29 mouse cellular contexts compared by ENCODE assay signal in the genomic region with DNA sequence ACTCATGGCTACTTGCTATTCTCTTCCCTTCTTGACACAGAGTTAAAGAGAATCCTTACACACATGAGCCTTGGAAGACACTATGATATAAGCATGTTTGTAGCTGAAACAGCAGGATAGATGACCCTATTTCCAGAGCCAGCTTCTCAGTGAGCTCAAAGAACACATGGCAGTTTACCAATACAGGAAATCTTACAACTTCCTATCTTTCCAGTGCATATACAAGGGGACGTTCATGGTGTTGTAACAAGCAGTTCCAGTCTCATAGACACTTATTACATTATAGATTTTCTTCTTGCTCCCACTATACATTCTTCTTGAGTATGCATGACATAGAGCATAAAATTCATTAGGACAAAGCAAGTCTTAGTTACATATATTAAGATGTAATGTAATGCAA.
"Had no signal": no experiment of that assay in that cellular context is flagged by ENCODE, and none has a peak within 500 bp of the region (broad histone marks: within the 10 kb centered on the region; RNA-seq: fewer than 3 reads in every experiment).

No protein-coding gene starts in this region.

- H3K4me3 ChIP-seq: embryonic facial prominence, embryonic 10.5 days; embryonic facial prominence, embryonic 12.5 days; embryonic facial prominence, embryonic 13.5 days; embryonic facial prominence, embryonic 15.5 days; erythroblast, embryonic 14.5 days; forebrain, embryonic 10.5 days; forebrain, embryonic 12.5 days; forebrain, embryonic 13.5 days; forebrain, embryonic 15.5 days; gastrocnemius, adult 2 months; heart, adult 2 months had no signal

- H3K4me1 ChIP-seq: embryonic facial prominence, embryonic 15.5 days had no signal

- H3K36me3 ChIP-seq: embryonic facial prominence, embryonic 10.5 days; embryonic facial prominence, embryonic 12.5 days; embryonic facial prominence, embryonic 13.5 days; embryonic facial prominence, embryonic 15.5 days; forebrain, embryonic 10.5 days; forebrain, embryonic 12.5 days; forebrain, embryonic 15.5 days had no signal

- H3K4me2 ChIP-seq: embryonic facial prominence, embryonic 12.5 days; embryonic facial prominence, embryonic 13.5 days; embryonic facial prominence, embryonic 15.5 days; forebrain, embryonic 12.5 days; forebrain, embryonic 13.5 days; forebrain, embryonic 15.5 days had no signal

- H3K27me3 ChIP-seq: embryonic facial prominence, embryonic 12.5 days; embryonic facial prominence, embryonic 13.5 days; embryonic facial prominence, embryonic 15.5 days; forebrain, embryonic 12.5 days; forebrain, embryonic 13.5 days; forebrain, embryonic 15.5 days had no signal

- ATAC-seq: forebrain, embryonic 13.5 days; forebrain, embryonic 14.5 days; forebrain, embryonic 15.5 days; forebrain, embryonic 16.5 days; forebrain, postnatal 0 days had no signal

- H3K27ac ChIP-seq: embryonic facial prominence, embryonic 10.5 days; embryonic facial prominence, embryonic 12.5 days; embryonic facial prominence, embryonic 13.5 days; embryonic facial prominence, embryonic 15.5 days; forebrain, embryonic 10.5 days; forebrain, embryonic 12.5 days; forebrain, embryonic 13.5 days; forebrain, embryonic 15.5 days; gastrocnemius, adult 2 months; heart, adult 2 months had no signal

- DNase-seq: cerebellum, adult 18-20 months; cerebellum, adult 2 months; cerebellum, adult 8-10 months; cerebellum, adult 9-10 months; cerebellum, adult 9-11 months; cerebellum, postnatal 10 days; cerebellum, postnatal 14 days; cerebellum, postnatal 25 days; cerebellum, postnatal 36 days; embryo, embryonic 11 days; forebrain, postnatal 0 days; gastrocnemius, adult 2 months; gastrocnemius, postnatal 10 days; gastrocnemius, postnatal 14 days; gastrocnemius, postnatal 25 days; gastrocnemius, postnatal 36 days; heart, adult 18-20 months; heart, adult 2 months had no signal

- H3K9me3 ChIP-seq: embryonic facial prominence, embryonic 10.5 days; embryonic facial prominence, embryonic 12.5 days; embryonic facial prominence, embryonic 13.5 days; embryonic facial prominence, embryonic 15.5 days; forebrain, embryonic 10.5 days; forebrain, embryonic 12.5 days; forebrain, embryonic 13.5 days; forebrain, embryonic 15.5 days had no signal

- H3K9ac ChIP-seq: embryonic facial prominence, embryonic 12.5 days; embryonic facial prominence, embryonic 13.5 days; embryonic facial prominence, embryonic 15.5 days; forebrain, embryonic 12.5 days; forebrain, embryonic 13.5 days; forebrain, embryonic 15.5 days; forebrain, postnatal 0 days had no signal
